In the genomic region with DNA sequence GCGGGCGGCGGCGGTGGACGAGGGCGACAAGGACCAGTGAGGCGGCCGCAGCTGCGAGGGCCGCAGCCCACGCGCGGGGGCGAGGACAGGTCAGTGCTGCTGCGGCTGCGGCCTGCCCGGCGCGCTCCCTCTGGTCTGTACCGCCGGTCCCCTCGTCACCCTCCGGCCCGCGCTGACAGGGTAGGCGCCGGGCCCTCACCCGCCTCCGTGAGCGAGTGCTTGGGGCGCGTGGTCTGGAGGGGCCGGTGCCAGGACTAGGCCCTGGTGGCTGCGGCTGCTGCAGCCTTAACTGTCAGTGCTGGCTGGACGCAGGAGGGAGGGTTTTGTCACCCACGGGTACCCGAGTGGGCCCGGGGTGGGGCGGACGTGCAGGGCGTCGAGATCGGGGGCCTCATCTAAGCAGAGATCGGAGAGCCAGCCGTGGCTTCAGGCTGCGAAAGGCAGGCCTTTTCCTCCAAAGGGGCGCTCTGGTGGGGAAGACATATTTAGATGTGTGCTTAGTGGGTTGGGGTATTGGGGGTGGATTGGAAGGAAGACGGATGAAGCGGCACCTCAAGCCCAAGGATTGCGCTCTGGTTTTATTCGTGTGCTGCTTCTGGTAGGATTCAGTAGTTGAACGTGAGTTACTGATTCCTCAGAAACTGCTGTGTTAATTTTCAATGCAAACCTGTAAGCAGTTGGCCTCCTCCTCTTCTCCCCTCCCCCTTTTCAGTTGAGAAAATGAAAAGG, we compare ENCODE assay signal across 8 mouse cellular contexts. TPM values are rescaled to one million over a fixed set of nuclear protein-coding genes. Genes with fewer than 3 reads are reported as not detected.
DNase-seq lines count a peak whose midpoint lies in the region; ATAC-seq and TF ChIP-seq lines count a peak whose summit lies in the region.

No protein-coding gene starts in this region.

- no peaks in the 10 kb centered on the region; the same call in 1 of the 2 replicates for H3K4me1 ChIP-seq in cerebellum, adult 2 months (ENCODE audit: control insufficient read depth, insufficient read depth, low read length)
- peaks cover 15% of the 10 kb centered on the region for H3K4me1 ChIP-seq in hindbrain, embryonic 15.5 days (replicated peaks)
- 0 out of 2 replicates have a peak, but pooled peaks cover 3% of the 10 kb centered on the region for H3K4me1 ChIP-seq in spleen, adult 2 months (ENCODE audit: control insufficient read depth, insufficient read depth, insufficient read length)

- H3K4me2 ChIP-seq in hindbrain, embryonic 15.5 days = peak overlapping the region; percentile 70

- no peaks in the 10 kb centered on the region for H3K9me3 ChIP-seq in hindbrain, embryonic 15.5 days

- TF ChIP-seq CTCF in cerebellum, adult 2 months (IDR thresholded peaks at IDR 0.05; ENCODE audit: borderline replicate concordance, insufficient read depth, low read depth, low read length) = no peak
- TF ChIP-seq CTCF in spleen, adult 2 months (IDR thresholded peaks at IDR 0.05; ENCODE audit: extremely low read depth, insufficient read depth, insufficient read length, insufficient replicate concordance) = no peak

- H3K36me3 ChIP-seq in hindbrain, embryonic 15.5 days = no peaks in the 10 kb centered on the region
- H3K36me3 ChIP-seq in spleen, adult 2 months (ENCODE audit: control insufficient read depth, insufficient read depth, low read length) = no peaks in the 10 kb centered on the region

- ATAC-seq in hindbrain, embryonic 15.5 days (ENCODE audit: low FRiP score, low read depth) = peak; percentile 61
- ATAC-seq in megakaryocyte-erythroid progenitor cell, adult 5-6 weeks (replicated peaks; ENCODE audit: low FRiP score, low TSS enrichment, poor library complexity, severe bottlenecking) = peak; percentile 35

- 0 out of 2 replicates have a peak, but pooled peaks have one; percentile 12 for TF ChIP-seq POLR2A in cerebellum, adult 2 months (IDR thresholded peaks at IDR 0.05; ENCODE audit: borderline replicate concordance, insufficient read depth, low read length)
- no peak for TF ChIP-seq POLR2A in spleen, adult 2 months (IDR thresholded peaks at IDR 0.05; ENCODE audit: low read depth, low read length)

- no peak for DNase-seq in cerebellum, adult 2 months
- DNase-seq in cerebellum, adult 11-12 months = no peak
- DNase-seq in cerebellum, postnatal 10 days = peak; percentile 79 to 80
- DNase-seq in frontal cortex, postnatal 14 days (ENCODE audit: low spot score in 2 of 2) = peak; percentile 46 to 59
- DNase-seq in left cerebral cortex, postnatal 36 days (ENCODE audit: low spot score in 2 of 2) = peak; percentile 77 to 84
- DNase-seq in spleen, adult 2 months (ENCODE audit: low read depth in 1 of 2, low spot score in 2 of 2) = peak; percentile 14 to 35

- intact Hi-C loops in left cerebral cortex, postnatal 36 days (cut with DNase I) = loop anchor here (2.0 to 10.0 kb wide), 2 partner anchors 51 to 835 kb away; no protein-coding TSS in a partner anchor

- WGBS in cerebellum, adult 2 months = under 1% methylated on average over 52 of the region's 52 CpGs
- under 1% methylated on average over 52 of the region's 52 CpGs for whole genome bisulfite sequencing in hindbrain, embryonic 15.5 days
- WGBS in spleen, adult 2 months = under 1% methylated on average over 51 of the region's 52 CpGs

- H3K4me3 ChIP-seq in cerebellum, adult 2 months (replicated peaks; ENCODE audit: insufficient read depth, low read depth, low read length) = peak overlapping the region; percentile 82
- H3K4me3 ChIP-seq in hindbrain, embryonic 15.5 days = peak overlapping the region; percentile 76
- peak overlapping the region; percentile 98 for H3K4me3 ChIP-seq in spleen, adult 2 months (ENCODE audit: extremely low read depth, insufficient read depth, insufficient read length)

- peak overlapping the region; percentile 94 for H3K9ac ChIP-seq in hindbrain, embryonic 15.5 days

- peak overlapping the region; percentile 85 for H3K27ac ChIP-seq in cerebellum, adult 2 months (ENCODE audit: insufficient read depth, low read length)
- H3K27ac ChIP-seq in hindbrain, embryonic 15.5 days (replicated peaks) = peak overlapping the region; percentile 100
- H3K27ac ChIP-seq in spleen, adult 2 months (ENCODE audit: insufficient read depth, low read length) = peak overlapping the region; percentile 98

- no peaks in the 10 kb centered on the region for H3K27me3 ChIP-seq in cerebellum, adult 2 months (ENCODE audit: control insufficient read depth, insufficient read depth, low read length)
- no peaks in the 10 kb centered on the region for H3K27me3 ChIP-seq in hindbrain, embryonic 15.5 days
- H3K27me3 ChIP-seq in spleen, adult 2 months (ENCODE audit: control insufficient read depth, insufficient read depth, low read length) = no peaks in the 10 kb centered on the region

RNA-seq across cellular contexts. Expression of a gene that starts 0.8 kb away (rescaled TPM):
- polyA plus RNA-seq in cerebellum, adult 2 months (2012; rRNA removed) = 34.5 and 41.3 TPM in 2 replicates
- 162 and 175 TPM in 2 replicates for polyA plus RNA-seq in hindbrain, embryonic 15.5 days (2015; fragmentation: Nextera tagmentation; extraction: Ambion mirVana)
- total RNA-seq in left cerebral cortex, postnatal 36 days (2021) = 100 to 1,000 TPM; 130 to 131 TPM
- total RNA-seq in megakaryocyte-erythroid progenitor cell, adult 5-6 weeks (2014; fragmentation: Nextera tagmentation) = 77.9 and 110 TPM in 2 replicates
- total RNA-seq in megakaryocyte-erythroid progenitor cell, adult 5-6 weeks (2017) = 79.6 and 125 TPM in 2 replicates
- 76.7 and 102 TPM in 2 replicates for polyA plus RNA-seq in spleen, adult 2 months (2012; rRNA removed)

Comparison
In these comparisons a context has a peak if more than half of its experiments do, and no peak if none do; other contexts are left out.
1. DNase-seq: peak in cerebellum, postnatal 10 days (2 of 2), frontal cortex, postnatal 14 days (2 of 2), left cerebral cortex, postnatal 36 days (2 of 2) and spleen, adult 2 months (2 of 2); none in cerebellum, adult 2 months (0 of 2) and cerebellum, adult 11-12 months (single experiment).
2. Peak in every context shown above with its lines, with median percentiles within 50 percentile points of each other: H3K27ac ChIP-seq and H3K4me3 ChIP-seq.